Mouse (Mus musculus) neural tube, embryonic 12.5 days (tissue): ENCODE results near the gene Schip1. TPM values are rescaled to one million over a fixed set of nuclear protein-coding genes. Genes with fewer than 3 reads are reported as not detected.
"Not testable (repeated sequence)": the region's sequence is repeated elsewhere in the genome, so short reads cannot be mapped to it uniquely, and the experiment has no call there.

Experiments used
- ATAC-seq: fragments of 200-750 bp; cut with Nextera tagmentation; 2 replicates; pipeline ENCODE4 v1.8.0; 2017; ENCODE audit warnings: low read depth, mild to moderate bottlenecking, moderate TSS enrichment, moderate library complexity; ENCODE audit not compliant: low FRiP score
- H3K27ac ChIP-seq: fragments of 300-500 bp; sonication (generic); 2 replicates; pipeline ENCODE4 v1.5.1; 2016
- H3K27me3 ChIP-seq: fragments of 300-500 bp; sonication (generic); replicated peaks from 2 replicates; pipeline ENCODE4 v1.6.1; 2016; ENCODE audit warnings: mild to moderate bottlenecking
- H3K36me3 ChIP-seq: fragments of 300-500 bp; sonication (generic); 2 replicates; pipeline ENCODE4 v1.6.1; 2016; ENCODE audit warnings: mild to moderate bottlenecking
- H3K4me1 ChIP-seq: fragments of 300-500 bp; sonication (generic); 2 replicates; pipeline ENCODE4 v1.6.1; 2016
- H3K4me2 ChIP-seq: fragments of 300-500 bp; sonication (generic); replicated peaks from 2 replicates; pipeline ENCODE4 v1.6.1; 2016; ENCODE audit warnings: mild to moderate bottlenecking
- H3K4me3 ChIP-seq: fragments of 300-500 bp; sonication (generic); 2 replicates; pipeline ENCODE4 v1.5.1; 2016
- H3K9ac ChIP-seq: fragments of 300-500 bp; sonication (generic); 2 replicates; pipeline ENCODE4 v1.6.1; 2016; ENCODE audit warnings: mild to moderate bottlenecking
- H3K9me3 ChIP-seq: fragments of 300-500 bp; sonication (generic); 2 replicates; pipeline ENCODE4 v1.6.1; 2016; ENCODE audit warnings: mild to moderate bottlenecking
- WGBS: fragments of 180-500 bp; shearing (Covaris S2); methylation state at CpG from one replicate; pipeline ENCODE4 v1.1.7; 2016; 5-methylcytosine and 5-hydroxymethylcytosine counted together
- polyA plus RNA-seq: library from polyadenylated mRNA; unstranded; fragments of >200 nt; fragmentation: Nextera tagmentation; extraction: Ambion mirVana; gene quantifications from 2 replicates; pipeline ENCODE4 v1.2.1, GENCODE M21; 2016

The Schip1 gene
- polyA plus RNA-seq, 1 experiment from 2014 or later, result 113 TPM

- Histone ChIP-seq H3K27ac (no peak overlapping the region), H3K4me3 (no peak overlapping the region), H3K9ac (no peak overlapping the region), H3K4me1 (no peaks in the 10 kb centered on the region), H3K4me2 (no peak overlapping the region), H3K9me3 (no peaks in the 10 kb centered on the region), H3K27me3 (no peaks in the 10 kb centered on the region), H3K36me3 (no peaks in the 10 kb centered on the region)
- WGBS, result 76% methylated on average over 4 of the region's 4 CpGs
- no peak for ATAC-seq
Measured at GRCm38 (mm10) chr3:68077406-68077805, 12.8 kb downstream of the Schip1 start.

GRCm38 (mm10) chr3:68085024-68085423 is 20.4 kb downstream of the Schip1 start:
- H3K4me3 ChIP-seq, result no peak overlapping the region
- ATAC-seq, result no peak

GRCm38 (mm10) chr3:68092108-68092507 is 27.5 kb downstream of the Schip1 start:
- no peak overlapping the region for H3K9ac ChIP-seq
- H3K9me3 ChIP-seq, result no peaks in the 10 kb centered on the region
- peak; percentile 44; the same call in 1 of the 2 replicates for ATAC-seq
- no peaks in the 10 kb centered on the region for H3K36me3 ChIP-seq
- H3K27me3 ChIP-seq, result no peaks in the 10 kb centered on the region
- no peaks in the 10 kb centered on the region for H3K4me1 ChIP-seq
- no peak overlapping the region for H3K27ac ChIP-seq
- H3K4me2 ChIP-seq, result no peak overlapping the region
- no peak overlapping the region for H3K4me3 ChIP-seq
- WGBS, result 67% methylated on average over 4 of the region's 4 CpGs

More at GRCm38 (mm10) chr3:68085024-68085423, 20.4 kb downstream of the Schip1 start:
- H3K4me2 ChIP-seq, result no peak overlapping the region
- no peaks in the 10 kb centered on the region for H3K36me3 ChIP-seq
- H3K9ac ChIP-seq, result no peak overlapping the region
- no peaks in the 10 kb centered on the region for H3K9me3 ChIP-seq
- no peaks in the 10 kb centered on the region for H3K4me1 ChIP-seq
- no peak overlapping the region for H3K27ac ChIP-seq
- H3K27me3 ChIP-seq, result no peaks in the 10 kb centered on the region
- 49% methylated on average over 2 of the region's 2 CpGs for WGBS

- Histone ChIP-seq H3K4me1 (no peaks in the 10 kb centered on the region), H3K9me3 (no peaks in the 10 kb centered on the region), H3K4me3 (no peak overlapping the region), H3K27ac (no peak overlapping the region), H3K27me3 (no peaks in the 10 kb centered on the region), H3K36me3 (no peaks in the 10 kb centered on the region), H3K4me2 (no peak overlapping the region), H3K9ac (no peak overlapping the region)
- WGBS, result 72% methylated on average over 4 of the region's 4 CpGs
- no peak for ATAC-seq
Measured at GRCm38 (mm10) chr3:68096724-68097431, 32.3 kb downstream of the Schip1 start.

GRCm38 (mm10) chr3:68099561-68099960 is 35.0 kb downstream of the Schip1 start:
- ATAC-seq, result not testable (repeated sequence)
- 88% methylated on average over 6 of the region's 6 CpGs for WGBS

GRCm38 (mm10) chr3:68101343-68101742 is 36.7 kb downstream of the Schip1 start:
- no peak for ATAC-seq
- H3K27me3 ChIP-seq, result no peaks in the 10 kb centered on the region
- no peaks in the 10 kb centered on the region for H3K36me3 ChIP-seq
- 80% methylated on average over 4 of the region's 4 CpGs for WGBS
- no peak overlapping the region for H3K27ac ChIP-seq
- H3K9ac ChIP-seq, result no peak overlapping the region
- H3K9me3 ChIP-seq, result no peaks in the 10 kb centered on the region
- H3K4me1 ChIP-seq, result no peaks in the 10 kb centered on the region
- H3K4me3 ChIP-seq, result no peak overlapping the region
- no peak overlapping the region for H3K4me2 ChIP-seq

More at GRCm38 (mm10) chr3:68099561-68099960, 35.0 kb downstream of the Schip1 start:
- H3K4me2 ChIP-seq, H3K9me3 ChIP-seq, H3K9ac ChIP-seq, H3K27ac ChIP-seq, H3K4me3 ChIP-seq, H3K4me1 ChIP-seq, H3K27me3 ChIP-seq, H3K36me3 ChIP-seq: not testable (repeated sequence)

GRCm38 (mm10) chr3:68105081-68105685 is 40.6 kb downstream of the Schip1 start:
- no peak overlapping the region for H3K27ac ChIP-seq
- no peak overlapping the region for H3K4me2 ChIP-seq
- H3K9ac ChIP-seq, result no peak overlapping the region
- no peak for ATAC-seq
- no peak overlapping the region for H3K4me3 ChIP-seq
- WGBS, result 60% methylated on average over 2 of the region's 2 CpGs
- no peaks in the 10 kb centered on the region for H3K27me3 ChIP-seq
- no peaks in the 10 kb centered on the region for H3K4me1 ChIP-seq
- H3K36me3 ChIP-seq, result no peaks in the 10 kb centered on the region
- H3K9me3 ChIP-seq, result no peaks in the 10 kb centered on the region

GRCm38 (mm10) chr3:68121338-68121737 is 56.7 kb downstream of the Schip1 start:
- H3K27me3 ChIP-seq, result no peaks in the 10 kb centered on the region
- WGBS, result 72% methylated on average over 5 of the region's 5 CpGs
- H3K4me3 ChIP-seq, result no peak overlapping the region
- no peak for ATAC-seq
- H3K9me3 ChIP-seq, result no peaks in the 10 kb centered on the region
- no peaks in the 10 kb centered on the region for H3K36me3 ChIP-seq
- no peak overlapping the region for H3K4me2 ChIP-seq
- H3K4me1 ChIP-seq, result no peaks in the 10 kb centered on the region
- H3K9ac ChIP-seq, result no peak overlapping the region
- H3K27ac ChIP-seq, result no peak overlapping the region

- no peak overlapping the region for H3K27ac ChIP-seq
- H3K4me2 ChIP-seq, result no peak overlapping the region
- H3K27me3 ChIP-seq, result no peaks in the 10 kb centered on the region
- 61% methylated on average over 6 of the region's 6 CpGs for WGBS
- no peaks in the 10 kb centered on the region for H3K4me1 ChIP-seq
- H3K4me3 ChIP-seq, result no peak overlapping the region
- no peaks in the 10 kb centered on the region for H3K9me3 ChIP-seq
- H3K9ac ChIP-seq, result no peak overlapping the region
- no peaks in the 10 kb centered on the region for H3K36me3 ChIP-seq
- ATAC-seq, result no peak
Measured at GRCm38 (mm10) chr3:68126284-68126856, 61.8 kb downstream of the Schip1 start.

- H3K9ac ChIP-seq, result no peak overlapping the region
- ATAC-seq, result no peak
- H3K27me3 ChIP-seq, result no peaks in the 10 kb centered on the region
- no peaks in the 10 kb centered on the region for H3K9me3 ChIP-seq
- H3K4me3 ChIP-seq, result no peak overlapping the region
- H3K4me2 ChIP-seq, result no peak overlapping the region
- no peaks in the 10 kb centered on the region for H3K4me1 ChIP-seq
- H3K27ac ChIP-seq, result no peak overlapping the region
- no peaks in the 10 kb centered on the region for H3K36me3 ChIP-seq
- 83% methylated on average over 1 of the region's 1 CpGs for WGBS
Measured at GRCm38 (mm10) chr3:68130386-68130785, 65.8 kb downstream of the Schip1 start.

- no peak overlapping the region for H3K27ac ChIP-seq
- no peak for ATAC-seq
- WGBS, result 49% methylated on average over 5 of the region's 5 CpGs
- no peaks in the 10 kb centered on the region for H3K9me3 ChIP-seq
- no peak overlapping the region for H3K4me2 ChIP-seq
- no peaks in the 10 kb centered on the region for H3K4me1 ChIP-seq
- no peak overlapping the region for H3K4me3 ChIP-seq
- H3K27me3 ChIP-seq, result no peaks in the 10 kb centered on the region
- no peaks in the 10 kb centered on the region for H3K36me3 ChIP-seq
- H3K9ac ChIP-seq, result no peak overlapping the region
Measured at GRCm38 (mm10) chr3:68138833-68139627, 74.4 kb downstream of the Schip1 start.

GRCm38 (mm10) chr3:68150688-68151087 is 86.1 kb downstream of the Schip1 start:
- no peak for ATAC-seq
- H3K4me1 ChIP-seq, result no peaks in the 10 kb centered on the region
- WGBS, result 79% methylated on average over 8 of the region's 8 CpGs

More at GRCm38 (mm10) chr3:68150688-68151087, 86.1 kb downstream of the Schip1 start:
- Histone ChIP-seq H3K4me3 (no peak overlapping the region), H3K4me2 (no peak overlapping the region), H3K9ac (no peak overlapping the region), H3K36me3 (no peaks in the 10 kb centered on the region), H3K9me3 (no peaks in the 10 kb centered on the region), H3K27me3 (no peaks in the 10 kb centered on the region), H3K27ac (no peak overlapping the region)
